Comparison of ENCODE assay signal across 8 mouse cellular contexts in genomic region chr8:123729786-123730411, GRCm38 (mm10).
DNase-seq lines count a peak whose midpoint lies in the region; ATAC-seq and TF ChIP-seq lines count a peak whose summit lies in the region.
"Had no signal": no experiment of that assay in that cellular context is flagged by ENCODE, and none has a peak within 500 bp of the region (broad histone marks: within the 10 kb centered on the region; RNA-seq: fewer than 3 reads in every experiment).

No protein-coding gene starts in this region.

- no peak for ATAC-seq in forebrain, embryonic 16.5 days
- no peak for ATAC-seq in midbrain, postnatal 0 days (ENCODE audit: low FRiP score)
- ATAC-seq in liver, postnatal 0 days = no peak

- H3K27me3 ChIP-seq in forebrain, embryonic 16.5 days (replicated peaks; ENCODE audit: control insufficient read depth, insufficient read depth, low read length) = no peaks in the 10 kb centered on the region
- peaks cover 8% of the 10 kb centered on the region; the same call in 1 of the 2 replicates for H3K27me3 ChIP-seq in midbrain, postnatal 0 days (ENCODE audit: insufficient read depth, low read length)
- H3K27me3 ChIP-seq in liver, postnatal 0 days (ENCODE audit: insufficient read depth, low read length) = 0 out of 2 replicates have a peak, but pooled peaks cover 4% of the 10 kb centered on the region

- no peak overlapping the region for H3K27ac ChIP-seq in forebrain, embryonic 16.5 days (ENCODE audit: low read length)
- H3K27ac ChIP-seq in midbrain, postnatal 0 days (ENCODE audit: low read depth, low read length) = peak overlapping the region; percentile 27; the same call in 1 of the 2 replicates
- H3K27ac ChIP-seq in liver, postnatal 0 days (ENCODE audit: low read depth) = no peak overlapping the region

- no peaks in the 10 kb centered on the region for H3K9me3 ChIP-seq in forebrain, embryonic 16.5 days (ENCODE audit: control insufficient read depth, low read length)
- no peaks in the 10 kb centered on the region for H3K9me3 ChIP-seq in midbrain, postnatal 0 days (ENCODE audit: low read length)
- H3K9me3 ChIP-seq in liver, postnatal 0 days (ENCODE audit: low read length) = no peaks in the 10 kb centered on the region

- peak overlapping the region; percentile 38 for H3K4me2 ChIP-seq in forebrain, embryonic 16.5 days (ENCODE audit: low read length)
- H3K4me2 ChIP-seq in midbrain, postnatal 0 days (ENCODE audit: low read depth, low read length, poor library complexity, severe bottlenecking) = 0 out of 2 replicates have a peak overlapping the region, but pooled peaks have one; percentile 13
- H3K4me2 ChIP-seq in liver, postnatal 0 days (ENCODE audit: low read depth, low read length) = no peak overlapping the region

- TF ChIP-seq CTCF in midbrain, postnatal 0 days (IDR thresholded peaks at IDR 0.05) = no peak
- TF ChIP-seq CTCF in liver, postnatal 0 days (IDR thresholded peaks at IDR 0.05; ENCODE audit: low read depth) = no peak

- intact Hi-C loops in left cerebral cortex, postnatal 14 days (cut with DNase I) = loop anchor here (2.0 to 5.0 kb wide), 2 partner anchors 37 to 75 kb away; no protein-coding TSS in a partner anchor

- WGBS in forebrain, embryonic 16.5 days = 42% methylated on average over 13 of the region's 13 CpGs
- WGBS in midbrain, postnatal 0 days = 37% methylated on average over 13 of the region's 13 CpGs
- WGBS in liver, postnatal 0 days (ENCODE audit: insufficient replicate concordance) = 63% methylated on average over 13 of the region's 13 CpGs

- H3K9ac ChIP-seq in forebrain, embryonic 16.5 days (replicated peaks; ENCODE audit: low read depth, low read length) = peak overlapping the region; percentile 33; the same call in 1 of the 2 replicates
- H3K9ac ChIP-seq in midbrain, postnatal 0 days (replicated peaks; ENCODE audit: low read length, poor library complexity, severe bottlenecking) = no peak overlapping the region
- no peak overlapping the region for H3K9ac ChIP-seq in liver, postnatal 0 days (replicated peaks)

- H3K36me3 ChIP-seq in forebrain, embryonic 16.5 days (ENCODE audit: control insufficient read depth, insufficient read depth) = no peaks in the 10 kb centered on the region
- no peaks in the 10 kb centered on the region for H3K36me3 ChIP-seq in midbrain, postnatal 0 days (ENCODE audit: insufficient read depth, low read length)
- H3K36me3 ChIP-seq in liver, postnatal 0 days (replicated peaks; ENCODE audit: insufficient read depth, low read length) = no peaks in the 10 kb centered on the region

- no peak for TF ChIP-seq EP300 in liver, postnatal 0 days (IDR thresholded peaks at IDR 0.05; ENCODE audit: low read depth)

- H3K4me3 ChIP-seq in forebrain, embryonic 16.5 days (replicated peaks; ENCODE audit: low read length) = no peak overlapping the region
- no peak overlapping the region for H3K4me3 ChIP-seq in midbrain, postnatal 0 days (ENCODE audit: low read depth, low read length)
- H3K4me3 ChIP-seq in liver, postnatal 0 days (ENCODE audit: low read depth, low read length) = no peak overlapping the region

- peaks cover 28% of the 10 kb centered on the region for H3K4me1 ChIP-seq in forebrain, embryonic 16.5 days (replicated peaks; ENCODE audit: control insufficient read depth, insufficient read depth, low read length)
- peaks cover 14% of the 10 kb centered on the region for H3K4me1 ChIP-seq in midbrain, postnatal 0 days (ENCODE audit: insufficient read depth, low read length)
- H3K4me1 ChIP-seq in liver, postnatal 0 days (ENCODE audit: insufficient read depth) = no peaks in the 10 kb centered on the region

- DNase-seq in left cerebral cortex, postnatal 14 days (ENCODE audit: low spot score in 2 of 2) = peak; percentile 19 to 44
- DNase-seq in left cerebral cortex, adult 18-20 months (ENCODE audit: low spot score in 2 of 2) = no peak
- DNase-seq in cerebellum, adult 9-11 months = peak; percentile 22
- peak; percentile 77 for DNase-seq in midbrain, postnatal 0 days (ENCODE audit: low spot score)
- no peak for DNase-seq in liver, postnatal 0 days
- no peak for DNase-seq in testis, postnatal 14 days (ENCODE audit: low spot score)
- DNase-seq: spleen, adult 18-20 months had no signal

Comparison
In these comparisons a context has a peak if more than half of its experiments do, and no peak if none do; other contexts are left out.
1. DNase-seq: peak in left cerebral cortex, postnatal 14 days (2 of 2), cerebellum, adult 9-11 months (single experiment) and midbrain, postnatal 0 days (single experiment); none in left cerebral cortex, adult 18-20 months (0 of 2), liver, postnatal 0 days (single experiment) and testis, postnatal 14 days (single experiment).